Mouse (Mus musculus): ENCODE data around the gene Atpaf1. TPM values are rescaled to one million over a fixed set of nuclear protein-coding genes. Genes with fewer than 3 reads are reported as not detected.

The Atpaf1 gene
- polyA plus RNA-seq, 1 experiment from 2014 or later, result 45.1 TPM

- Histone ChIP-seq H3K9me3 (ENCODE audit: control insufficient read depth, low read length) (no peaks in the 10 kb centered on the region), H3K4me1 (replicated peaks; ENCODE audit: control insufficient read depth, insufficient read depth, low read length) (peaks cover 4% of the 10 kb centered on the region), H3K4me3 (ENCODE audit: low read length) (no peak overlapping the region), H3K9ac (ENCODE audit: low read length) (no peak overlapping the region), H3K27me3 (ENCODE audit: control insufficient read depth, insufficient read depth, low read depth, low read length) (no peaks in the 10 kb centered on the region), H3K27ac (ENCODE audit: low read length) (no peak overlapping the region), H3K36me3 (ENCODE audit: control insufficient read depth, insufficient read depth, low read length) (no peaks in the 10 kb centered on the region), H3K4me2 (ENCODE audit: low read depth, low read length) (no peak overlapping the region)
- ATAC-seq (ENCODE audit: low read depth), result no peak
- WGBS, result 66% methylated on average over 2 of the region's 2 CpGs
These were observed 39.6 kb downstream of the Atpaf1 start for GRCm38 (mm10) chr4:115824178-115824577.

GRCm38 (mm10) chr4:115825271-115825670 is 40.7 kb downstream of the Atpaf1 start:
- WGBS, result 76% methylated on average over 2 of the region's 2 CpGs
- Histone ChIP-seq H3K4me1 (replicated peaks; ENCODE audit: control insufficient read depth, insufficient read depth, low read length) (peaks cover 7% of the 10 kb centered on the region), H3K9me3 (ENCODE audit: control insufficient read depth, low read length) (no peaks in the 10 kb centered on the region), H3K36me3 (ENCODE audit: control insufficient read depth, insufficient read depth, low read length) (no peaks in the 10 kb centered on the region), H3K27ac (ENCODE audit: low read length) (no peak overlapping the region), H3K27me3 (ENCODE audit: control insufficient read depth, insufficient read depth, low read depth, low read length) (no peaks in the 10 kb centered on the region), H3K9ac (ENCODE audit: low read length) (no peak overlapping the region), H3K4me3 (ENCODE audit: low read length) (no peak overlapping the region), H3K4me2 (ENCODE audit: low read depth, low read length) (no peak overlapping the region)
- no peak for ATAC-seq (ENCODE audit: low read depth)

- 64% methylated on average over 3 of the region's 3 CpGs for WGBS
- no peaks in the 10 kb centered on the region for H3K9me3 ChIP-seq (ENCODE audit: control insufficient read depth, low read length)
- H3K4me2 ChIP-seq (ENCODE audit: low read depth, low read length), result peak overlapping the region; percentile 63
- H3K36me3 ChIP-seq (ENCODE audit: control insufficient read depth, insufficient read depth, low read length), result peaks cover 9% of the 10 kb centered on the region
- H3K4me3 ChIP-seq (ENCODE audit: low read length), result peak overlapping the region; percentile 86; the same call in 1 of the 2 replicates
- no peak for ATAC-seq (ENCODE audit: low read depth)
- H3K9ac ChIP-seq (ENCODE audit: low read length), result no peak overlapping the region
- peaks cover 7% of the 10 kb centered on the region for H3K4me1 ChIP-seq (replicated peaks; ENCODE audit: control insufficient read depth, insufficient read depth, low read length)
- no peak overlapping the region for H3K27ac ChIP-seq (ENCODE audit: low read length)
- H3K27me3 ChIP-seq (ENCODE audit: control insufficient read depth, insufficient read depth, low read depth, low read length), result no peaks in the 10 kb centered on the region
These were observed 42.5 kb downstream of the Atpaf1 start for GRCm38 (mm10) chr4:115827066-115827465.

- peak overlapping the region; percentile 63 for H3K4me2 ChIP-seq (ENCODE audit: low read depth, low read length)
- no peaks in the 10 kb centered on the region for H3K9me3 ChIP-seq (ENCODE audit: control insufficient read depth, low read length)
- H3K27ac ChIP-seq (ENCODE audit: low read length), result peak overlapping the region; percentile 92
- peaks cover 12% of the 10 kb centered on the region for H3K36me3 ChIP-seq (ENCODE audit: control insufficient read depth, insufficient read depth, low read length)
- peak overlapping the region; percentile 86 for H3K9ac ChIP-seq (ENCODE audit: low read length)
- ATAC-seq (ENCODE audit: low read depth), result peak; percentile 3; the same call in 1 of the 2 replicates
- H3K4me3 ChIP-seq (ENCODE audit: low read length), result peak overlapping the region; percentile 86
- H3K4me1 ChIP-seq (replicated peaks; ENCODE audit: control insufficient read depth, insufficient read depth, low read length), result peaks cover 7% of the 10 kb centered on the region
- H3K27me3 ChIP-seq (ENCODE audit: control insufficient read depth, insufficient read depth, low read depth, low read length), result no peaks in the 10 kb centered on the region
- WGBS, result 2% methylated on average over 4 of the region's 4 CpGs
These were observed 42.9 kb downstream of the Atpaf1 start for GRCm38 (mm10) chr4:115827535-115827887.

GRCm38 (mm10) chr4:115827888-115828571 is 43.4 kb downstream of the Atpaf1 start, which contains the start of gene Mob3c:
Gene Mob3c (plus strand): TSS chr4:115828092.
- H3K4me3 ChIP-seq (ENCODE audit: low read length), result peak within 1 kb of the TSS; percentile 86
- ATAC-seq (ENCODE audit: low read depth), result peak; percentile 96
- peak within 1 kb of the TSS; percentile 86 for H3K9ac ChIP-seq (ENCODE audit: low read length)
- peaks cover 12% of the 10 kb centered on the region for H3K36me3 ChIP-seq (ENCODE audit: control insufficient read depth, insufficient read depth, low read length)
- no peaks in the 10 kb centered on the region for H3K27me3 ChIP-seq (ENCODE audit: control insufficient read depth, insufficient read depth, low read depth, low read length)
- 0% methylated on average over 49 of the region's 57 CpGs for WGBS
- H3K27ac ChIP-seq (ENCODE audit: low read length), result peak within 1 kb of the TSS; percentile 92
- H3K4me2 ChIP-seq (ENCODE audit: low read depth, low read length), result peak within 1 kb of the TSS; percentile 63
- no peaks in the 10 kb centered on the region for H3K9me3 ChIP-seq (ENCODE audit: control insufficient read depth, low read length)
- peaks cover 7% of the 10 kb centered on the region for H3K4me1 ChIP-seq (replicated peaks; ENCODE audit: control insufficient read depth, insufficient read depth, low read length)

GRCm38 (mm10) chr4:115828572-115828902 is 43.9 kb downstream of the Atpaf1 start:
- Histone ChIP-seq H3K9me3 (ENCODE audit: control insufficient read depth, low read length) (no peaks in the 10 kb centered on the region), H3K4me3 (ENCODE audit: low read length) (peak overlapping the region; percentile 86), H3K27ac (ENCODE audit: low read length) (no peak overlapping the region), H3K36me3 (ENCODE audit: control insufficient read depth, insufficient read depth, low read length) (peaks cover 14% of the 10 kb centered on the region), H3K4me2 (ENCODE audit: low read depth, low read length) (peak overlapping the region; percentile 63), H3K4me1 (replicated peaks; ENCODE audit: control insufficient read depth, insufficient read depth, low read length) (peaks cover 7% of the 10 kb centered on the region), H3K9ac (ENCODE audit: low read length) (peak overlapping the region; percentile 86), H3K27me3 (ENCODE audit: control insufficient read depth, insufficient read depth, low read depth, low read length) (no peaks in the 10 kb centered on the region)
- no peak for ATAC-seq (ENCODE audit: low read depth)
- 6% methylated on average over 8 of the region's 8 CpGs for WGBS

GRCm38 (mm10) chr4:115830491-115830890 is 45.9 kb downstream of the Atpaf1 start:
- H3K4me1 ChIP-seq (replicated peaks; ENCODE audit: control insufficient read depth, insufficient read depth, low read length), result peaks cover 7% of the 10 kb centered on the region
- H3K27me3 ChIP-seq (ENCODE audit: control insufficient read depth, insufficient read depth, low read depth, low read length), result no peaks in the 10 kb centered on the region
- ATAC-seq (ENCODE audit: low read depth), result no peak
- H3K36me3 ChIP-seq (ENCODE audit: control insufficient read depth, insufficient read depth, low read length), result peaks cover 22% of the 10 kb centered on the region
- H3K9me3 ChIP-seq (ENCODE audit: control insufficient read depth, low read length), result no peaks in the 10 kb centered on the region
- H3K9ac ChIP-seq (ENCODE audit: low read length), result no peak overlapping the region
- no peak overlapping the region for H3K4me3 ChIP-seq (ENCODE audit: low read length)
- 49% methylated on average over 5 of the region's 5 CpGs for WGBS
- H3K27ac ChIP-seq (ENCODE audit: low read length), result no peak overlapping the region
- H3K4me2 ChIP-seq (ENCODE audit: low read depth, low read length), result no peak overlapping the region

GRCm38 (mm10) chr4:115831221-115831620 is 46.6 kb downstream of the Atpaf1 start:
- WGBS, result 90% methylated on average over 22 of the region's 22 CpGs
- H3K4me3 ChIP-seq (ENCODE audit: low read length), result no peak overlapping the region
- no peaks in the 10 kb centered on the region for H3K27me3 ChIP-seq (ENCODE audit: control insufficient read depth, insufficient read depth, low read depth, low read length)
- peaks cover 7% of the 10 kb centered on the region for H3K4me1 ChIP-seq (replicated peaks; ENCODE audit: control insufficient read depth, insufficient read depth, low read length)
- no peak overlapping the region for H3K27ac ChIP-seq (ENCODE audit: low read length)
- no peak overlapping the region for H3K4me2 ChIP-seq (ENCODE audit: low read depth, low read length)
- no peaks in the 10 kb centered on the region for H3K9me3 ChIP-seq (ENCODE audit: control insufficient read depth, low read length)
- H3K36me3 ChIP-seq (ENCODE audit: control insufficient read depth, insufficient read depth, low read length), result peaks cover 22% of the 10 kb centered on the region
- no peak overlapping the region for H3K9ac ChIP-seq (ENCODE audit: low read length)
- no peak for ATAC-seq (ENCODE audit: low read depth)

GRCm38 (mm10) chr4:115832040-115832439 is 47.4 kb downstream of the Atpaf1 start:
- Histone ChIP-seq H3K4me3 (ENCODE audit: low read length) (no peak overlapping the region), H3K4me1 (replicated peaks; ENCODE audit: control insufficient read depth, insufficient read depth, low read length) (peaks cover 7% of the 10 kb centered on the region), H3K9ac (ENCODE audit: low read length) (no peak overlapping the region), H3K27me3 (ENCODE audit: control insufficient read depth, insufficient read depth, low read depth, low read length) (no peaks in the 10 kb centered on the region), H3K4me2 (ENCODE audit: low read depth, low read length) (no peak overlapping the region), H3K36me3 (ENCODE audit: control insufficient read depth, insufficient read depth, low read length) (peaks cover 22% of the 10 kb centered on the region), H3K9me3 (ENCODE audit: control insufficient read depth, low read length) (no peaks in the 10 kb centered on the region), H3K27ac (ENCODE audit: low read length) (no peak overlapping the region)
- 60% methylated on average over 2 of the region's 2 CpGs for WGBS
- no peak for ATAC-seq (ENCODE audit: low read depth)

Measured in lung, embryonic 16.5 days (tissue).